Mouse (Mus musculus): Measurements from ENCODE around the gene Pla2g16. TPM values are rescaled to one million over a fixed set of nuclear protein-coding genes. Genes with fewer than 3 reads are reported as not detected.
A peak's percentile ranks its signal among the peaks of the same experiment; 100 is the strongest.

The Pla2g16 gene
- 60.1 and 65.2 TPM in 2 replicates for polyA plus RNA-seq (2015; fragmentation: Nextera tagmentation; extraction: Ambion mirVana)

GRCm38 (mm10) chr19:7557328-7557822 is at the start of gene Pla2g16:
TSS of gene Pla2g16 (plus strand) at chr19:7557459.
- Histone ChIP-seq H3K9ac (peak within 1 kb of the TSS; percentile 88), H3K36me3 (peaks cover 9% of the 10 kb centered on the region), H3K9me3 (no peaks in the 10 kb centered on the region), H3K4me2 (peak within 1 kb of the TSS; percentile 80), H3K27me3 (replicated peaks) (no peaks in the 10 kb centered on the region), H3K27ac (replicated peaks) (peak within 1 kb of the TSS; percentile 80), H3K4me1 (peaks cover 40% of the 10 kb centered on the region), H3K4me3 (peak within 1 kb of the TSS; percentile 71)
- WGBS, result under 1% methylated on average over 27 of the region's 27 CpGs
- ATAC-seq (ENCODE audit: extremely low read depth, insufficient number of reproducible peaks, low FRiP score, low TSS enrichment), result peak; percentile 72

GRCm38 (mm10) chr19:7508026-7508425 is 49.2 kb upstream of the Pla2g16 start:
- H3K27ac ChIP-seq (replicated peaks), result no peak overlapping the region
- no peak overlapping the region for H3K4me3 ChIP-seq
- ATAC-seq (ENCODE audit: extremely low read depth, insufficient number of reproducible peaks, low FRiP score, low TSS enrichment), result no peak
- no peaks in the 10 kb centered on the region for H3K27me3 ChIP-seq (replicated peaks)
- no peak overlapping the region for H3K9ac ChIP-seq
- WGBS, result 66% methylated on average over 4 of the region's 4 CpGs
- no peaks in the 10 kb centered on the region for H3K9me3 ChIP-seq
- H3K36me3 ChIP-seq, result peaks cover 39% of the 10 kb centered on the region
- H3K4me2 ChIP-seq, result no peak overlapping the region
- peaks cover 16% of the 10 kb centered on the region for H3K4me1 ChIP-seq

DNA sequence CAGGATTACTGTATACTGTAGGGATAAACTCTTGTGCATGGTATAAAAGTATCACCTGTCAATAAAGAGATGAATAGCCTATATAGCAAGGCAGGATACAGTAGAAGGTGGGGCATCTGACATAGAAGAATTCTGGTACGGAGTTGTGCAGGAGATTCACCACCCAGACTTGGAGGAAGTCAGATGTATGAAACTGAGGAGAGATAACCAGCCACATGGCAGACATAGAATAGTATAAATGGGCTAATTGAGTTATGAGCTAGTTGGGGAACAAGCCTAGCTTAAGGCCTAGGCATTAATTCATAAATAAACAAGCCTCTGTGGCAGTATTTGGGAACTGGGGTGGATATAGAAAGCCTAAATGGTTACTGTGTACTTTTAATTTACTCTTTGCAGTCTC is 40.8 kb upstream of the Pla2g16 start:
- H3K27me3 ChIP-seq (replicated peaks), result no peaks in the 10 kb centered on the region
- no peak overlapping the region for H3K4me3 ChIP-seq
- no peak overlapping the region for H3K4me2 ChIP-seq
- no peak for ATAC-seq (ENCODE audit: extremely low read depth, insufficient number of reproducible peaks, low FRiP score, low TSS enrichment)
- H3K27ac ChIP-seq (replicated peaks), result no peak overlapping the region
- H3K9ac ChIP-seq, result no peak overlapping the region
- no peaks in the 10 kb centered on the region for H3K9me3 ChIP-seq
- H3K4me1 ChIP-seq, result peaks cover 15% of the 10 kb centered on the region
- WGBS, result 86% methylated on average over 1 of the region's 1 CpGs
- peaks cover 71% of the 10 kb centered on the region for H3K36me3 ChIP-seq

GRCm38 (mm10) chr19:7521619-7522018 is 35.6 kb upstream of the Pla2g16 start:
- H3K9ac ChIP-seq, result no peak overlapping the region
- 88% methylated on average over 3 of the region's 3 CpGs for WGBS
- H3K4me2 ChIP-seq, result no peak overlapping the region
- ATAC-seq (ENCODE audit: extremely low read depth, insufficient number of reproducible peaks, low FRiP score, low TSS enrichment), result no peak
- no peak overlapping the region for H3K4me3 ChIP-seq
- no peak overlapping the region for H3K27ac ChIP-seq (replicated peaks)
- no peaks in the 10 kb centered on the region for H3K27me3 ChIP-seq (replicated peaks)
- H3K9me3 ChIP-seq, result peaks cover 5% of the 10 kb centered on the region; the same call in 1 of the 2 replicates
- peaks cover 12% of the 10 kb centered on the region for H3K4me1 ChIP-seq
- H3K36me3 ChIP-seq, result peaks cover 81% of the 10 kb centered on the region

DNA sequence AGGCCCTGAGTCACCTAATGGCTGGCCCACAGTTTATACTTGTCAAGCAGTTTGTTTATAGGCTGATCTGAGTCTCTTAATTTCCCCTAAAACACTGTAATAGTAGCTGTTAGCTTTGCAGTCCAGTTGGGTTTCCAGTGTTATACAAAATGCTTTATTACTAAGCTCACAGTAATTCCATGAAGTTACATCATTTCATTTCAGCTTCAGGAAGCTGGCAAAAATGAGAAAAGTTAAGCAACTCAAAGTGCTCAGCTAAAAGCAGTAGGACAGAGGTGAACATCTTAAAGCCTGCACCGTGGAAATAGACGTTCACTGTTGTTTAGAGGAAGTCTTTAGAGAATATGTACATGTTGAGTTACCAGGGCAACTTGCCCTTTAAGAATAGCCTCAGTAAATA is 34.4 kb upstream of the Pla2g16 start:
- WGBS, result 97% methylated on average over 2 of the region's 2 CpGs

GRCm38 (mm10) chr19:7523292-7523691 is 34.0 kb upstream of the Pla2g16 start:
- Histone ChIP-seq H3K9me3 (peaks cover 5% of the 10 kb centered on the region; the same call in 1 of the 2 replicates), H3K9ac (no peak overlapping the region), H3K4me2 (no peak overlapping the region), H3K4me3 (no peak overlapping the region), H3K27me3 (replicated peaks) (no peaks in the 10 kb centered on the region), H3K4me1 (peaks cover 12% of the 10 kb centered on the region), H3K27ac (replicated peaks) (no peak overlapping the region), H3K36me3 (peaks cover 79% of the 10 kb centered on the region)
- no peak for ATAC-seq (ENCODE audit: extremely low read depth, insufficient number of reproducible peaks, low FRiP score, low TSS enrichment)
- WGBS, result 92% methylated on average over 1 of the region's 1 CpGs

More for the DNA sequence above, 34.4 kb upstream of the Pla2g16 start:
- Histone ChIP-seq H3K4me2 (no peak overlapping the region), H3K27me3 (replicated peaks) (no peaks in the 10 kb centered on the region), H3K36me3 (peaks cover 77% of the 10 kb centered on the region), H3K9me3 (peaks cover 5% of the 10 kb centered on the region; the same call in 1 of the 2 replicates), H3K27ac (replicated peaks) (no peak overlapping the region), H3K4me3 (no peak overlapping the region), H3K4me1 (peaks cover 12% of the 10 kb centered on the region), H3K9ac (no peak overlapping the region)
- no peak for ATAC-seq (ENCODE audit: extremely low read depth, insufficient number of reproducible peaks, low FRiP score, low TSS enrichment)

DNA sequence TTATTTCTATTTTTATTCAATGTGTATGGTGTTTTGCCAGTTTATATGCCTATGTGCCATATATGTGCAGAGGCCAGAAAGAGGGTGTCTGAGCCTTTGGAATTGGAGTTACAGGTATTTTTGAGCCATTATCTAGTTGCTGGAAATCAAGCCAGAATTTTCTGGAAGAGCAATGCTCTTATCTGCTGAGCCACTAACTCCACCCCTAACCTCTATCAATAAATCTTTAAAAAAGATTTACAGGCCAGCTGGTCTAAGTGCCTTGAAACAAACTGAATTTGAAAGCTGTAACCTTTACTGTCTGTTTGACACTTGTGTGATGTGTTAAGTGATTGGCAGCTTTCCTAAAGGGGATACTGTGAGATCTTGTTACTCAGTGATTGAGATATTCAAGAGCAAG is 33.5 kb upstream of the Pla2g16 start:
- H3K36me3 ChIP-seq, result peaks cover 76% of the 10 kb centered on the region
- peaks cover 8% of the 10 kb centered on the region for H3K4me1 ChIP-seq
- no peak overlapping the region for H3K4me3 ChIP-seq
- no peak overlapping the region for H3K27ac ChIP-seq (replicated peaks)
- H3K9me3 ChIP-seq, result peaks cover 5% of the 10 kb centered on the region; the same call in 1 of the 2 replicates
- H3K4me2 ChIP-seq, result no peak overlapping the region
- ATAC-seq (ENCODE audit: extremely low read depth, insufficient number of reproducible peaks, low FRiP score, low TSS enrichment), result no peak
- no peak overlapping the region for H3K9ac ChIP-seq
- H3K27me3 ChIP-seq (replicated peaks), result no peaks in the 10 kb centered on the region

DNA sequence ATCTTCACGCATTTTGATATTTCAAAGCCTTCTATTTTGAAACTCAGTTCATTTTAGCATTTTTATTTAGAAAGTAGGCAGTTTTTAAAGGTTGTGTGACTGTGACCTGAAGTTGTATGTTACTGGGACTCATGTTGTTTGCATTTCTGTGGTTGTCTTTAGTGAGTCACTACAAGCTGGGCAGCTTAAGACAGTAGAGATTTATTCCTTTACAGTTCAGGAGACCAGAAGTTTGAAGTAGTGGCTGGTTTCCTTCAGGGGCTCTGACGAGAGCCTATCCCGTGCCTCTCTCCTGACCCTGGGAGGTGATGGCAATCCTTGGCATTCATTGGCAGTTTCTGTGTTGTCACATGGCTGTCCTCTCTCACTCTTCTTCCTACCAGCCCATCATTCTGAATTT is 32.4 kb upstream of the Pla2g16 start:
- Histone ChIP-seq H3K9ac (no peak overlapping the region), H3K4me1 (no peaks in the 10 kb centered on the region), H3K9me3 (peaks cover 5% of the 10 kb centered on the region; the same call in 1 of the 2 replicates), H3K36me3 (peaks cover 75% of the 10 kb centered on the region), H3K27ac (replicated peaks) (no peak overlapping the region), H3K27me3 (replicated peaks) (no peaks in the 10 kb centered on the region), H3K4me2 (no peak overlapping the region), H3K4me3 (no peak overlapping the region)
- ATAC-seq (ENCODE audit: extremely low read depth, insufficient number of reproducible peaks, low FRiP score, low TSS enrichment), result no peak
- WGBS, result 83% methylated on average over 3 of the region's 3 CpGs

GRCm38 (mm10) chr19:7528639-7529428 is 28.4 kb upstream of the Pla2g16 start:
- no peak for ATAC-seq (ENCODE audit: extremely low read depth, insufficient number of reproducible peaks, low FRiP score, low TSS enrichment)
- H3K27ac ChIP-seq (replicated peaks), result no peak overlapping the region
- H3K4me2 ChIP-seq, result no peak overlapping the region
- peaks cover 79% of the 10 kb centered on the region for H3K36me3 ChIP-seq
- no peaks in the 10 kb centered on the region for H3K9me3 ChIP-seq
- H3K4me1 ChIP-seq, result no peaks in the 10 kb centered on the region
- no peaks in the 10 kb centered on the region for H3K27me3 ChIP-seq (replicated peaks)
- H3K4me3 ChIP-seq, result no peak overlapping the region
- no peak overlapping the region for H3K9ac ChIP-seq
- 37% methylated on average over 7 of the region's 7 CpGs for WGBS

- H3K36me3 ChIP-seq, result peaks cover 76% of the 10 kb centered on the region
These were observed 25.4 kb upstream of the Pla2g16 start for GRCm38 (mm10) chr19:7531906-7532305.

DNA sequence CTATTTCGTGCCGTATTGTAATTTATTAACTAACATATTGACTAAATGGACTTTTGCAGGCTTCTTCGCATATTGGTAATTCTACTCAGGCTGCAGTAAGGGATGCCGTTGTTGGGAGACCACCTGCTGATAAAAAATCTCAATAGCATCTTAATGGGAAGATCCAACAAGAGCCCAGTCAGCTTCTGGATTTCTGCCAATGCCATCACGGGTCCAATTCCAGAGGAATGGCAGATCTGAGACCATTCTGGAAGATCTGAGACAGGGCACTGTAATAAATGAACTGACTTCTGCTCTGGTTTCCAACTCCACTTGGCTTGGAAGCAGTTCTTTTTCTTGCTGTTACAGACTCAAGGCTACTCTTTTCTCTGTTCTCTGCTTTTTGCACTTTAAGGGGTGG is 23.4 kb upstream of the Pla2g16 start:
- H3K4me3 ChIP-seq, result no peak overlapping the region
- 84% methylated on average over 5 of the region's 5 CpGs for WGBS
- no peak overlapping the region for H3K27ac ChIP-seq (replicated peaks)
- no peak for ATAC-seq (ENCODE audit: extremely low read depth, insufficient number of reproducible peaks, low FRiP score, low TSS enrichment)
- peaks cover 80% of the 10 kb centered on the region for H3K36me3 ChIP-seq
- no peaks in the 10 kb centered on the region for H3K4me1 ChIP-seq
- H3K9me3 ChIP-seq, result no peaks in the 10 kb centered on the region
- no peak overlapping the region for H3K9ac ChIP-seq
- H3K27me3 ChIP-seq (replicated peaks), result no peaks in the 10 kb centered on the region
- no peak overlapping the region for H3K4me2 ChIP-seq

More at GRCm38 (mm10) chr19:7531906-7532305, 25.4 kb upstream of the Pla2g16 start:
- H3K9me3 ChIP-seq, result no peaks in the 10 kb centered on the region
- no peaks in the 10 kb centered on the region for H3K27me3 ChIP-seq (replicated peaks)
- no peaks in the 10 kb centered on the region for H3K4me1 ChIP-seq
- no peak overlapping the region for H3K4me3 ChIP-seq
- H3K9ac ChIP-seq, result no peak overlapping the region
- H3K27ac ChIP-seq (replicated peaks), result no peak overlapping the region
- no peak overlapping the region for H3K4me2 ChIP-seq
- 92% methylated on average over 5 of the region's 5 CpGs for WGBS
- no peak for ATAC-seq (ENCODE audit: extremely low read depth, insufficient number of reproducible peaks, low FRiP score, low TSS enrichment)

DNA sequence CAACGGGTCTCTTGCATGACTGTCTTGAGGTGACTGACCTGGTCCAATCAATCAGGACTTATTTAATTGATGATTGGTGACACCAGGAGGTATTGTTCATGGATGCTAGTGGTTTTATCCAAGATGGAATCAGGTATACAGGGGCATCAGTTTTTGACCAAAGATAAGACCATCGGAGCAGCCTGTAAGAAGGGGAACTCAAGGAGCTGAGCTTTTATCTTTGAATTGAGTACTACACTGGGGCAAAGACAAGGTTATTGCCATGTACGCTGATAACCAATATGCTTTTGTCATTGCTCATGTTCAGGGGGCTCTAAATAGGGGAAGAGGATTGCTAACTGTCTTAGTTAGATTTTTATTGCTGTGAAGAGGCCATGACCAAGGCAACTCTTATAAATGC is 8.3 kb upstream of the Pla2g16 start:
- Histone ChIP-seq H3K9ac (no peak overlapping the region), H3K27me3 (replicated peaks) (no peaks in the 10 kb centered on the region), H3K4me1 (peaks cover 37% of the 10 kb centered on the region), H3K36me3 (no peaks in the 10 kb centered on the region), H3K27ac (replicated peaks) (no peak overlapping the region), H3K4me2 (no peak overlapping the region), H3K4me3 (no peak overlapping the region), H3K9me3 (peaks cover 6% of the 10 kb centered on the region)
- 82% methylated on average over 3 of the region's 3 CpGs for WGBS
- no peak for ATAC-seq (ENCODE audit: extremely low read depth, insufficient number of reproducible peaks, low FRiP score, low TSS enrichment)

Data from heart, embryonic 13.5 days (tissue).